Mouse (Mus musculus): ENCODE data around the gene Elp6. TPM values are rescaled to one million over a fixed set of nuclear protein-coding genes. Genes with fewer than 3 reads are reported as not detected.
A peak's percentile ranks its signal among the peaks of the same experiment; 100 is the strongest.

Elp6 gene
- polyA plus RNA-seq (2015; fragmentation: Nextera tagmentation; extraction: Ambion mirVana) = 34.3 and 36.8 TPM in 2 replicates

GRCm38 (mm10) chr9:110304969-110305651, at the start of gene Elp6:
Gene Elp6 (plus strand): TSS chr9:110305173.
- under 1% methylated on average over 46 of the region's 46 CpGs for WGBS
- Histone ChIP-seq H3K9ac (replicated peaks; ENCODE audit: low read depth, low read length) (peak within 1 kb of the TSS; percentile 80), H3K4me3 (replicated peaks; ENCODE audit: low read length) (peak within 1 kb of the TSS; percentile 68), H3K4me1 (replicated peaks; ENCODE audit: control insufficient read depth, insufficient read depth, low read length) (peaks cover 12% of the 10 kb centered on the region), H3K27me3 (replicated peaks; ENCODE audit: control insufficient read depth, insufficient read depth, low read length) (no peaks in the 10 kb centered on the region), H3K4me2 (ENCODE audit: low read length) (peak within 1 kb of the TSS; percentile 77), H3K36me3 (ENCODE audit: control insufficient read depth, insufficient read depth) (no peaks in the 10 kb centered on the region), H3K27ac (ENCODE audit: low read length) (peak within 1 kb of the TSS; percentile 94), H3K9me3 (ENCODE audit: control insufficient read depth, low read length) (no peaks in the 10 kb centered on the region)
- peak; percentile 99 for ATAC-seq

DNA sequence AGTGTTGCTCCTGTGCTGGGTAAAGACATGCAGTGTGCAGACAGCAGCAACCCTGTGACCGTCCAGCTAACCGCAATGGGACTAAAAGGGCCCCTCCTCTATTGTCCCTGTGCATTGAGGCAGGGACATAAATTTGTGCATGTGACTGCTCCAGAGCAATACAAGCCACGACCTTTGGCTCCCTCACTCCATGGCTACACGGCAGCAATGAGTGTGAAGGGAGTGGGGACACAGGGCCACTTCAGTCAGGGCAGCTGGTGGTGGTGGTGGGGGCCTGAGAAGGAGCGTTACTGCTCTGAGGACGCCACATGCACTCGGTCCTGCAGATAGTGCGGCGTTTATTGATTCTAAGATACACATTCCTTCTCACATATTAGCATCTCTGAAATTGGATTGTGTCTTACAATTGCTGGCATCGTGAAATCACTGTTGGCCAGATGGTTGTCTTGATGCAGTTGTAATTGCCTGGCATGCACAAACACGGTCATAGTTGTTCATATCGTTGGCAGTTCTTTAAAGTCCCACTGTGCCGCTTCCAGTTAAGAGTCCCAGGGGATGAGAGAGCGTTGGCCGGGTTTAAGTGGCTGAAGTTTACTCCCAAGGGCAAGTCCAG, 49.5 kb upstream of the Elp6 start:
- Histone ChIP-seq H3K9ac (replicated peaks; ENCODE audit: low read depth, low read length) (no peak overlapping the region), H3K27ac (ENCODE audit: low read length) (no peak overlapping the region; the same call in 1 of the 2 replicates), H3K4me1 (replicated peaks; ENCODE audit: control insufficient read depth, insufficient read depth, low read length) (peaks cover 24% of the 10 kb centered on the region), H3K36me3 (ENCODE audit: control insufficient read depth, insufficient read depth) (peaks cover 2% of the 10 kb centered on the region; the same call in 1 of the 2 replicates), H3K27me3 (replicated peaks; ENCODE audit: control insufficient read depth, insufficient read depth, low read length) (no peaks in the 10 kb centered on the region), H3K4me3 (replicated peaks; ENCODE audit: low read length) (no peak overlapping the region), H3K4me2 (ENCODE audit: low read length) (no peak overlapping the region), H3K9me3 (ENCODE audit: control insufficient read depth, low read length) (no peaks in the 10 kb centered on the region)
- 21% methylated on average over 15 of the region's 15 CpGs for WGBS
- peak; percentile 81 for ATAC-seq

DNA sequence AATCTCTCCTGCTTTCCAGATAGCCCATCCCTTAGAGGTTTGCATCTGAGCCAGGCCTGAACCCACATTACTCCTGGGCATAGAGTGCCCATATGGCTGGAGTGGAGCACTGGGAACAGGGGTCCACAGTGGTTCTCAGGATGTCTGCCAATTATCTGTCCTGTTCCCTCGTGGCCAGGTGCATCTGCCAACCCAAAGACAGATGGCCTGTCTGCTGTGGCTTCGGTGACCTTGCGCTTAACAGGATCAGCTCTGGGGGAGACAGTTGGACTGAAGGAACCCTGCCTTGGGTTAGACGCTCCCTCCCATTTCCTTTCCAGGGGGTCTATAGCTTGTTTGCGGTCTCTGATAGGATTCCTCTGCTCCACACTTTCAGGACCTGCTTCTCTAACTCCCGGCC, 46.3 kb upstream of the Elp6 start:
- no peak overlapping the region for H3K27ac ChIP-seq (ENCODE audit: low read length)

DNA sequence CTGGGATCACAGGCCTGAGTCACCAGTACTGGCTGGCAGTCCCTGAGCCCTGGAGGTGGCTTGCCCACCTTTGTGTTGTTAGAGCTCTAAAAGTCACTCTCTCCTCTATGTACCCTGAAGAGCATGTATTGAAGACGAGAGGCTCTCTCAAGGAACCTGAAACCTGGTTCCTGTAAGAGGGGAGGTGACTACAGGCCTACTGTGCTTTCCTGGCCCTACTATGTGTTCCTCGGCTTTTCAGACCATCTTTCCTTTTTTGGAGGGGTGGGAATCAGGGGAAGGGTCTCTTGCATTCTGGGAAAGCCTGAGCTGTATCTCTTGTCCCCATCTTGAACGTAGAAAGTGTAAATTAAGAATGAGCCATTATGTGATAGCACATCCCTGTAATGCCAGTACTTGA, 45.9 kb upstream of the Elp6 start:
- no peak overlapping the region for H3K27ac ChIP-seq (ENCODE audit: low read length)
- 92% methylated on average over 3 of the region's 3 CpGs for WGBS
- H3K4me1 ChIP-seq (replicated peaks; ENCODE audit: control insufficient read depth, insufficient read depth, low read length) = peaks cover 15% of the 10 kb centered on the region
- no peak overlapping the region for H3K4me2 ChIP-seq (ENCODE audit: low read length)
- H3K4me3 ChIP-seq (replicated peaks; ENCODE audit: low read length) = no peak overlapping the region
- ATAC-seq = no peak
- H3K27me3 ChIP-seq (replicated peaks; ENCODE audit: control insufficient read depth, insufficient read depth, low read length) = no peaks in the 10 kb centered on the region
- H3K9ac ChIP-seq (replicated peaks; ENCODE audit: low read depth, low read length) = no peak overlapping the region
- H3K9me3 ChIP-seq (ENCODE audit: control insufficient read depth, low read length) = no peaks in the 10 kb centered on the region
- peaks cover 5% of the 10 kb centered on the region for H3K36me3 ChIP-seq (ENCODE audit: control insufficient read depth, insufficient read depth)

More for the DNA sequence above, 46.3 kb upstream of the Elp6 start:
- H3K4me1 ChIP-seq (replicated peaks; ENCODE audit: control insufficient read depth, insufficient read depth, low read length) = peaks cover 15% of the 10 kb centered on the region
- H3K4me2 ChIP-seq (ENCODE audit: low read length) = no peak overlapping the region
- no peaks in the 10 kb centered on the region for H3K27me3 ChIP-seq (replicated peaks; ENCODE audit: control insufficient read depth, insufficient read depth, low read length)
- ATAC-seq = no peak
- 86% methylated on average over 6 of the region's 6 CpGs for WGBS
- peaks cover 5% of the 10 kb centered on the region for H3K36me3 ChIP-seq (ENCODE audit: control insufficient read depth, insufficient read depth)
- no peak overlapping the region for H3K9ac ChIP-seq (replicated peaks; ENCODE audit: low read depth, low read length)
- H3K4me3 ChIP-seq (replicated peaks; ENCODE audit: low read length) = no peak overlapping the region
- no peaks in the 10 kb centered on the region for H3K9me3 ChIP-seq (ENCODE audit: control insufficient read depth, low read length)

GRCm38 (mm10) chr9:110263181-110263580, 41.8 kb upstream of the Elp6 start:
- Histone ChIP-seq H3K4me2 (ENCODE audit: low read length) (no peak overlapping the region), H3K27me3 (replicated peaks; ENCODE audit: control insufficient read depth, insufficient read depth, low read length) (no peaks in the 10 kb centered on the region), H3K4me3 (replicated peaks; ENCODE audit: low read length) (no peak overlapping the region), H3K4me1 (replicated peaks; ENCODE audit: control insufficient read depth, insufficient read depth, low read length) (no peaks in the 10 kb centered on the region), H3K9ac (replicated peaks; ENCODE audit: low read depth, low read length) (no peak overlapping the region), H3K36me3 (ENCODE audit: control insufficient read depth, insufficient read depth) (peaks cover 5% of the 10 kb centered on the region), H3K9me3 (ENCODE audit: control insufficient read depth, low read length) (no peaks in the 10 kb centered on the region), H3K27ac (ENCODE audit: low read length) (no peak overlapping the region)
- 80% methylated on average over 8 of the region's 8 CpGs for WGBS
- 0 out of 2 replicates have a peak, but pooled peaks have one; percentile 40 for ATAC-seq

GRCm38 (mm10) chr9:110264991-110265390, 40.0 kb upstream of the Elp6 start:
- WGBS = 75% methylated on average over 9 of the region's 9 CpGs
- no peak overlapping the region for H3K4me2 ChIP-seq (ENCODE audit: low read length)
- no peaks in the 10 kb centered on the region for H3K27me3 ChIP-seq (replicated peaks; ENCODE audit: control insufficient read depth, insufficient read depth, low read length)
- H3K4me1 ChIP-seq (replicated peaks; ENCODE audit: control insufficient read depth, insufficient read depth, low read length) = no peaks in the 10 kb centered on the region
- no peak overlapping the region for H3K27ac ChIP-seq (ENCODE audit: low read length)
- peaks cover 5% of the 10 kb centered on the region for H3K36me3 ChIP-seq (ENCODE audit: control insufficient read depth, insufficient read depth)
- no peak for ATAC-seq
- H3K4me3 ChIP-seq (replicated peaks; ENCODE audit: low read length) = no peak overlapping the region
- no peaks in the 10 kb centered on the region for H3K9me3 ChIP-seq (ENCODE audit: control insufficient read depth, low read length)
- no peak overlapping the region for H3K9ac ChIP-seq (replicated peaks; ENCODE audit: low read depth, low read length)

- Histone ChIP-seq H3K9ac (replicated peaks; ENCODE audit: low read depth, low read length) (no peak overlapping the region), H3K9me3 (ENCODE audit: control insufficient read depth, low read length) (no peaks in the 10 kb centered on the region), H3K27ac (ENCODE audit: low read length) (no peak overlapping the region), H3K27me3 (replicated peaks; ENCODE audit: control insufficient read depth, insufficient read depth, low read length) (no peaks in the 10 kb centered on the region), H3K4me1 (replicated peaks; ENCODE audit: control insufficient read depth, insufficient read depth, low read length) (no peaks in the 10 kb centered on the region), H3K4me2 (ENCODE audit: low read length) (no peak overlapping the region), H3K4me3 (replicated peaks; ENCODE audit: low read length) (no peak overlapping the region), H3K36me3 (ENCODE audit: control insufficient read depth, insufficient read depth) (no peaks in the 10 kb centered on the region)
- no peak for ATAC-seq
- WGBS = 89% methylated on average over 10 of the region's 10 CpGs
These were observed 36.6 kb upstream of the Elp6 start for GRCm38 (mm10) chr9:110268416-110268815.

DNA sequence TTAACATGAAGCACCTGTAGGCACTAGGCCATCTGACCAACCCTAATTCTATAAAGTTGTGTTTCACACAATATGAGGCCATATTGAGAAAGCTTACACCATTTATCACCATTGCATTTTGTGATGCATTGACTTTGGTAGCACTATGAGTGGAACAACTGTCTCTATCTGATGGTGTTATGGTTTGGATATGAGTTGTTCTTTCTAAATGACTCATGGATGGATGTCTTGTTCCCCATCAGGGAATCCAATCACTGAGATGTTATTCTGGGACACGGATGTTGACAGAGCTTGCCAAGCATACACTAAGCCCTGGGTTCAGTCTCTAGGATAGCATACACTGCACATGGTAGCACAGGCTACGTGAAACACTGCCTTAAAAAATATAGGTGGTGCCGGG, 32.6 kb upstream of the Elp6 start:
- H3K4me3 ChIP-seq (replicated peaks; ENCODE audit: low read length) = no peak overlapping the region
- no peaks in the 10 kb centered on the region for H3K27me3 ChIP-seq (replicated peaks; ENCODE audit: control insufficient read depth, insufficient read depth, low read length)
- 91% methylated on average over 3 of the region's 3 CpGs for WGBS
- H3K4me1 ChIP-seq (replicated peaks; ENCODE audit: control insufficient read depth, insufficient read depth, low read length) = no peaks in the 10 kb centered on the region
- no peaks in the 10 kb centered on the region for H3K9me3 ChIP-seq (ENCODE audit: control insufficient read depth, low read length)
- H3K27ac ChIP-seq (ENCODE audit: low read length) = no peak overlapping the region
- no peak overlapping the region for H3K4me2 ChIP-seq (ENCODE audit: low read length)
- H3K9ac ChIP-seq (replicated peaks; ENCODE audit: low read depth, low read length) = no peak overlapping the region
- no peaks in the 10 kb centered on the region for H3K36me3 ChIP-seq (ENCODE audit: control insufficient read depth, insufficient read depth)
- no peak for ATAC-seq

DNA sequence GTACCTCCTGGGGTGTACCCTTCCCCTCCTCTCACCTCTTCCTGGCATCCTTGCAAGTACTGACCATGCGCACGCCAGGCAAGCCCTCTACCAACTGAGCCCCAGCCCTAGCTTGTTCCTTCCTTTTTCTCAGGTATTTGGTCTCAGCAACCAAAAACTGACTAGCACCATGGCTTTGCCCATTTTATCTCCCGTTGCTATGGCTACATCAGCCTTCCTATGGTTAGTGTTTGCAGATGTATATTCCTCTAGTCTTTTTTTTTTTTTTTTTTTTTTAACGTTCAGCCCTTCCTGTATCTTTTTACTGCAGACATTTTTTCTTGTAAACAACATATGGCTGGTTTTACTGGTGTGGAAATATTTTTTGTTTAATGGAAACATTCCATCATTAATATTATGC, 31.5 kb upstream of the Elp6 start:
- Histone ChIP-seq H3K4me1 (replicated peaks; ENCODE audit: control insufficient read depth, insufficient read depth, low read length) (no peaks in the 10 kb centered on the region), H3K9me3 (ENCODE audit: control insufficient read depth, low read length) (no peaks in the 10 kb centered on the region), H3K27ac (ENCODE audit: low read length) (no peak overlapping the region), H3K4me3 (replicated peaks; ENCODE audit: low read length) (no peak overlapping the region), H3K36me3 (ENCODE audit: control insufficient read depth, insufficient read depth) (no peaks in the 10 kb centered on the region), H3K27me3 (replicated peaks; ENCODE audit: control insufficient read depth, insufficient read depth, low read length) (no peaks in the 10 kb centered on the region), H3K9ac (replicated peaks; ENCODE audit: low read depth, low read length) (no peak overlapping the region), H3K4me2 (ENCODE audit: low read length) (no peak overlapping the region)
- ATAC-seq = no peak
- 79% methylated on average over 4 of the region's 4 CpGs for WGBS

All from forebrain, embryonic 16.5 days (tissue).